Mouse (Mus musculus): ENCODE measurements at regions not wholly inside any gene's neighbourhood (a gene's known extent, or its start where the extent isn't known, plus 50 kb on each side); places are given as distances from the start of the nearest gene placed in this dataset.

DNA sequence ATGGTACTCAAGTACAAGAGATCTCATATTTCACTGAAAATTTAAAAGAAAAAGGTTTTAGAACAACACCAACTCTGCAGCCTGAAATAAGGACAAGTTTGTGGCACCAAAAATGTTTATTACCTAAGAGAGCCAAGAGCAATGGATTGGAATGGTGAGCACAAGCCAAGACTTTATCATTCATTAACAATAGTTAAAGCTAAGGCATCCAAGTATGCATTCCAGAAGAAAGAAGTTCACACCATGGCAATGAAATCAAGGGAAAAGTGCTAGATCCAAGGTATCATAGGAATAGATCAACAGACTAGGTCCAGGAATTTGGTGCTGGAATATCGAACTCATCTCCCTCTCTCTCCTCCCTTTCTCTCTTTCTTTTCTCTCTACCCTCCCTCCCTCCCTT, 63.8 kb upstream of the P3h2 start:
- no peak for DNase-seq (ENCODE audit: low read depth, low spot score)

DNA sequence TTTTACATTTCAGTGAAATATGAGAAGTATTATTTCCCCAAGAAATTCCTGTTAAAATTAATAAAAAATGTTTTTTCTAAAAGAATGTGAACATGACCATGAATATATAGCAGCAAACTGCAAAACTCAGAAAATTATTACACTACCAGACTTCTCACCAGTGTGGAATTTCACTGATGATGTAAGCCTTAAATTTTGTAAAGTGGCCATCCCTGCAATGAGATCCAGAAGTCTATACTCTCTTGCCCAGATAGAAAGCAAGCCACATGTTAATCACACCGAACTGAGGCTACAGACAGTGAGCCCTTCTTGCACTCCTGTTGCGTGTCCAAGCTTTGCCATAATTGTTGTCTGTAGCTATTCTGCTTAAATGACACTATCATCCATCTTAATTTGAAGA, 62.6 kb upstream of the P3h2 start:
- DNase-seq (ENCODE audit: low read depth, low spot score) = no peak

DNA sequence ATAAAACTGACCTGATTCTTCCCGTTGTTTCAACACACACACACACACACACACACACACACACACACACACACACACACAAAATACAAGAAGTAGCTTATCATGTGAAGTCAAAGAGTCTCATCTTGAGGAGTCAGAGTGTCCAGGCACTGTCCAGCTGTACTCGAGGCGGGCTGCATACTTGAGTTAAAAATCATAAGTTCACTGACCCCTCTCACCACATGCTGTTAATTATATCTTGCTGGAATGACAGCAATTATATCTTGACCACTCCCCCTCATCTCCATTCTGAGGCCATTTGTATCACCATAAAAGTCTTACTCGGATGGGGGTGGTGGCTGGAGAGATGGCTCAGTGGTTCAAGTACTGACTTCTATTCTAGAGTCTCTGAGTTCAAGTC, 58.5 kb upstream of the P3h2 start:
- DNase-seq (ENCODE audit: low read depth, low spot score) = no peak

DNA sequence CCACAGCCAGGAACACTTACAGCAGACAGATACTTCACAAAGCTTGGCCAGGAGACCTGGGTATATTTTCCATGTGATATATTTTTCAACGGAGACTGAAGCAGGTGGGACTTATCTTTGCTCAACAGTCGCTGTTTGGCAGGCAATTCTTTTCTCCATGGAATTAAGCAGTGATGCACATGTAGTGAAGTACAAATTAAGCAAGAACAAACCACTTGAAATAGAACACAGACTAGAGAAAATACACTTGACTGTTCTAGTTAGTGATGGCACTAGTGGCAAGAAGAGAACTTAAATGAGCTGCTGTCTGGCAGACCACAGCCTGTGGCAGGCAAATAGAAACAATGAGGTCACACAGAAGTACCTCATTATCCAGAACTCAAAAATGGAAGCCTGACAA, 57.8 kb upstream of the P3h2 start:
- DNase-seq (ENCODE audit: low read depth, low spot score) = no peak

DNA sequence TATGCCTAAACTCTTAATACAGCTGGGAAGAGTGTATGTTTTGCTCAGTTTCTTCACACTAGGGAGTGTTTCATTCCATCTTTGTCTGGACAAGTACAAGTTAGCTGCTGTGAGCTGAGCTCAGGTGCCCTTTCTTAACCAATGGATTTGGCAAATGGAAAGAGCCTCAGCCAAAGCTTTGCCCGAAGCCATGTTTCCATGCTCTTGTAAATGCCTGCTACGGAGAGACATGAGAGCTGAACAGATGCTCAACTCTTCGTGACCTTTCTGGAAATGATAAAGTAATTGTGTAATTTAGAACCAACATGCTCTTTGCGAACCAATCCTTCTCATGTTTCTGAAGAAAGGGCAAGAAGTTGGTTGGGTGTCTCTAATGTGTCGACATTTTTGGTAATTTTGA, 52.0 kb upstream of the P3h2 start:
- DNase-seq (ENCODE audit: low read depth, low spot score) = no peak

Measured in WW6 (cell line).